Mouse (Mus musculus): ENCODE measurements around the gene Gm13279.
"Not testable (repeated sequence)": the region's sequence is repeated elsewhere in the genome, so short reads cannot be mapped to it uniquely, and the experiment has no call there.

Gm13279 gene

DNA sequence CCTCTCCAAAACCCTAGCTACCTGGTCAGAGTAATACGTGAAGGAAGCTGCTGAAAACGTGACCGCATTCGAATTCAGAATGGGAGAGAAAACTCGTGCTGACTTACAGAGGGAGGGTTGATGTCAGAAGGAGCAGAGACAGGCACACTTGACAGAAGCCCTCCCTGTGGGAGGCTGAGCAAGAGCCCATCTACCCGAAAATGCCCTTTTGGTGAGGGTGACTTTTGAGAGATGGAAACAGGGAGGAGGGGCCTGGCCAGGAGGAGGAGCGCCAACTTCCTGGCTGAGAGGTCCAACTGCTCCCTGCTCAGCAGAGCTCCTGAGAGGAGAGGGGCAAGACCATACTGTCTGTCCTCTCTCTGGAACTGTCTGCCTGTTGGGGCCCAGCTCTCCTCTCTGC lies 2.2 kb downstream of the Gm13279 start, which contains the start of gene Gm13285:
Gene Gm13285, plus strand, starts transcription at position 301 of the 400 bp plus-strand sequence.
- not testable (repeated sequence) for DNase-seq

DNA sequence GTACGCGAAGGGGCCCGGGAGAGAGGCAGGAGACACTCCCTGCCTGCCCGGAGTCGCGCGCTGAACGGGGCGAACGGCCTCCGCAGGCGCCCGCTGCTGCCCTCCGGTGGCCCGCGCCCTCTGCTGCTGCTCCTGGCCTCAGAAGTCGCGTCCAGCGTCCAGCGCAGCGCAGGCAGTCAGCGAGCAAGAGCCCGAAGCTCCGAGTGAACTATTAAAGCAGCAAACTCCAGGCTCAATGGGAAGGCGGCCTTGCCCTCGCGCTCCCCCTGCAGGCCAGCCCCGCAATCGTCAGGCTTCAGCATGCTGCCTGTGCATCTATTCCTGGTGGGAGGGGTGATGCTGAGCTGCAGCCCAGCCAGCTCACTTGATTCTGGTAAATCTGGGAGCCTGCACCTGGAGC lies 5.8 kb downstream of the Gm13279 start, which contains the start of gene Gm13287:
Gene Gm13287, plus strand, starts transcription at position 301 of the 400 bp plus-strand sequence.
- not testable (repeated sequence) for DNase-seq

DNA sequence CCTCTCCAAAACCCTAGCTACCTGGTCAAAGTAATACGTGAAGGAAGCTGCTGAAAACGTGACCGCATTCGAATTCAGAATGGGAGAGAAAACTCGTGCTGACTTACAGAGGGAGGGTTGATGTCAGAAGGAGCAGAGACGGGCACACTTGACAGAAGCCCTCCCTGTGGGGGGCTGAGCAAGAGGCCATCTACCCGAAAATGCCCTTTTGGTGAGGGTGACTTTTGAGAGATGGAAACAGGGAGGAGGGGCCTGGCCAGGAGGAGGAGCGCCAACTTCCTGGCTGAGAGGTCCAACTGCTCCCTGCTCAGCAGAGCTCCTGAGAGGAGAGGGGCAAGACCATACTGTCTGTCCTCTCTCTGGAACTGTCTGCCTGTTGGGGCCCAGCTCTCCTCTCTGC lies 8.0 kb downstream of the Gm13279 start, which contains the start of gene Gm13288:
Gene Gm13288, plus strand, starts transcription at position 301 of the 400 bp plus-strand sequence.
- DNase-seq, result not testable (repeated sequence)

DNA sequence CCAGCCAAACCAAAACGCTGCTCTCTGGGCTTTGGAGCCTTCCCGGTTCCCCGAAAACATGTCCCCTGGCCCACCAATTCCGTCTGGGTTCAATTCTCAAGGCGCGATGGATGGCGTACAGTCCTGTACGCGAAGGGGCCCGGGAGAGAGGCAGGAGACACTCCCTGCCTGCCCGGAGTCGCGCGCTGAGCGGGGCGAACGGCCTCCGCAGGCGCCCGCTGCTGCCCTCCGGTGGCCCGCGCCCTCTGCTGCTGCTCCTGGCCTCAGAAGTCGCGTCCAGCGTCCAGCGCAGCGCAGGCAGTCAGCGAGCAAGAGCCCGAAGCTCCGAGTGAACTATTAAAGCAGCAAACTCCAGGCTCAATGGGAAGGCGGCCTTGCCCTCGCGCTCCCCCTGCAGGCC lies 8.6 kb downstream of the Gm13279 start:
- DNase-seq, result not testable (repeated sequence)

GRCm38 (mm10) chr4:88815928-88816327 lies 18.7 kb downstream of the Gm13279 start, which contains the start of gene Ifna7:
Ifna7 (plus strand) TSS chr4:88816228.
- DNase-seq, result no peak

DNA sequence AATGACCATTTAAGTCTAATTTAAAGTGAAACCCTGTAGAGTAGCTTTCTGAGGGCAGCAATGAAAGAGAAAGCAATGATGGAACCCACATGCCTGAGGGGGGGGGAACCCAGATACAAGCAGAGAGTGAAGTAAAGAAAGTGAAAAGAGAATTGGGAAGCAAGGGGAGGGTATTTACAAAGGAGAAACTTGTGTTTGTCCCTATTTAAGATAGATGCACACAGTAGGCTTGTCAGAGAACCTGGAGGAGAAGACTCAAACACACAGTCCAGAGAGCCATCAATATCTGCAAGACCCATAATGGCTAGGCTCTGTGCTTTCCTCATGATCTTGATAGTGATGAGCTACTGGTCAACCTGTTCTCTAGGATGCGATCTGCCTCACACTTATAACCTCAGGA lies 22.5 kb downstream of the Gm13279 start, which contains the start of gene Ifna11:
Gene Ifna11, plus strand, starts transcription at position 301 of the 400 bp plus-strand sequence.
- no peak for DNase-seq

- no peak for DNase-seq
Observed at GRCm38 (mm10) chr4:88822995-88823394, 25.8 kb downstream of the Gm13279 start.

- not testable (repeated sequence) for DNase-seq
Observed at GRCm38 (mm10) chr4:88827116-88827515, 29.9 kb downstream of the Gm13279 start, which contains the start of gene Ifna6. Ifna6 (plus strand) TSS chr4:88827416.

- DNase-seq, result no peak
Observed at GRCm38 (mm10) chr4:88830523-88830922, 33.3 kb downstream of the Gm13279 start.

- DNase-seq, result not testable (repeated sequence)
Observed at GRCm38 (mm10) chr4:88835225-88835624, 38.0 kb downstream of the Gm13279 start, which contains the start of gene Ifna5. Ifna5 (plus strand) TSS chr4:88835525.

DNA sequence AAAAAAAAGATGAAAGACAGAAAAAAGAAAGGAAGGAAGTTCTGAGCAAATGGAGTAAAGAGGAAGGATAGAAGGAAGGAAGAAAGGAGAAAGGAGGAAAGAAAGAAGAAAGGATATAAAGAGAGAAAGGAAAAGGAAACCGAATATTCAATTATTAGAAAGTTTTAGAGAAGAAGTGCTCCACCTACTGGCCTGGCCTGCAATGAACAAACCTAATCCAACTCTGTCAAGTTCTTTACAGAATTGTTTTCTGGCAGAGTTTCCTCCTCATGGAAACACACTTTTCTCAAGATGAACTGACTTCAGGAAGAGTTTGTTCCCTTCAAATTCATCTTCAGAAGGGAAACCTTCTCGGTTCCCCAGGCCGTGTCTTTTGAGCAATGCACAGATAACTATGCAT lies 41.6 kb downstream of the Gm13279 start:
- no peak for DNase-seq

DNA sequence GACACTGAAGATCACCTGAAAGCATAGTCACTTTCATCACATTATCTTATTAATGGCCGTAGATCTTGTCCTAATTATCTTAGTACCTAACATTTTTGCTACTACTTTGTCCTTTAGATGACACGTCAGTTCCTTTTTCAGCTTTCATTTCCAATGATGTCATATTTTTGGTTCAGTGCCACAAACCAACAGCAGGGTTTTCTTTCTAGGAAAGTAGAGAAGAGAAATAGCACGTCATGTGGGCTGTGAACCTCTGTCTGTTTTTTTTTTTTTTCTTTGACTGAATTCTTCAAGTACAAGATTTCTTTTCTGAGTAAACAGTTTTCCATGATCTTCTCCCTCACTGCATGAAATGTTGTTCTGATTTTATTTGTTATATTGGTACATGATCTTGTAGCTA lies 42.9 kb downstream of the Gm13279 start:
- no peak for DNase-seq

DNA sequence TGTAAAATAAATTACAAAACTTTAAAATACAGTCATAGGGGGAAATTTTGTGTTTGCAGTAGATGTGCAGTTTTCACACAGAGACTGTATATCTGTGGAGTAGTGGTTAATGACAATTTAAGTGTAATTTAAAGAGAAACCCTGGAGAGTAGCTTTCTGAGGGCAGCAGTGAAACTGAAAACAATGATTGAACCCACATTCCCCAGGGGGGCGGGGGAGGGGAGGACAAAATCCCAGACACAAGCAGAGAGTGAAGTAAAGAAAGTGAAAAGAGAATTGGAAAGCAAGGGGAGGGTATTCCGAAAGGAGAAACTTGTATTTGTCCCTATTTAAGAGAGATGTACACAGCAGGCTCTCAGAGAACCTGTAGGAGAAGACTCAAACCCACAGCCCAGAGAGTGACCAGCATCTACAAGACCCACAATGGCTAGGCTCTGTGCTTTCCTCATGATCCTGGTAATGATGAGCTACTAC lies 44.3 kb downstream of the Gm13279 start, which contains the start of gene Ifna4:
Gene Ifna4, plus strand, starts transcription at position 424 of the 474 bp plus-strand sequence.
- DNase-seq, result no peak

- no peak for DNase-seq
Observed at GRCm38 (mm10) chr4:88845334-88845733, 48.1 kb downstream of the Gm13279 start.

Measured in layer of hippocampus, adult 9-11 months (tissue).